Mouse (Mus musculus) thymus, postnatal 4 days (tissue): Measurements from ENCODE around the gene Trnau1ap.
"Not testable (repeated sequence)": the region's sequence is repeated elsewhere in the genome, so short reads cannot be mapped to it uniquely, and the experiment has no call there.

Source experiments
- DNase-seq: peaks from one replicate; pipeline ENCODE4 v3.0.0; 2021

The Trnau1ap gene

DNA sequence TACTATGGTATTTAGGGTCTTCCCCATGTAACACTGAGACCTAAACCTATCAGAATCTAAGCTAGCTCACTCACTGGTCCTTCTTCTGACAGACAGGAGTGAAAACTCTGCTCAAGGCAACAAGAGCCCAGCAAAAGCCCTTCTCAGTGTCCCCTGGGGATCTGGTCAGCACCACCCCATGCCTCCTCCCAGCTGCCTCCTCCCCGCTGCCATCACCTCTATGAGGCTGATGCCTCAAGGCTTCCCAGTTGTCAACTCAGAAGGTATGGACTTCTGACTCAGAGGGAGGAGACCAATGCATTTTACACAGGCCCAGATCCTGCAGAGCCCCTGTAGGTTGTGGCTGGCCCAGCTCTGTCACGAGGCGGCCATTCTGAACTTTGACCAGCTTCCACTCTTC lies 12.1 kb upstream of the Trnau1ap start:
- no peak for DNase-seq

DNA sequence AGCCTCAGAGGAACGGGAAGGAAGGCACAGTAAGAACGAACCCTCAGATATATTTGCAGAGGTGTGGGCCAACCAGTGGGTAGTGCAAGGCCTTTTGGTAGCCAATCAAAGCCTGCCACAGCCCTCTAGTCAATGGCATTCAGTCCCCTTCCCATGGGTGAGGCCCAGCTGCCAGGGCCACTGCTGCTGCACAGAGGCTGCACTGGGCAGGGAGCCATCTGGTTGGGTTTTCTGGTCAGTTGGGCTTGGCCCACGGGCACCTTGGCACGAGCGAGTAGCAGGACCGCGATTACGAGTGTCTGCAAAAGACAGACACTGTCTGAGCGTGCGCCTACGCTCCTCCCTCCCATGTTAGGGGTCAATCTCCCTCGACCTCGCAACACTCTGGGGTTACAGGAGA lies 9.6 kb upstream of the Trnau1ap start:
- no peak for DNase-seq

GRCm38 (mm10) chr4:132332880-132333279 lies 3.5 kb upstream of the Trnau1ap start:
- no peak for DNase-seq

- DNase-seq: no peak
These were observed 2.6 kb upstream of the Trnau1ap start for GRCm38 (mm10) chr4:132331960-132332359.

- no peak for DNase-seq
These were observed 557 bp upstream of the Trnau1ap start for GRCm38 (mm10) chr4:132329835-132330354.

- DNase-seq: no peak
These were observed 851 bp downstream of the Trnau1ap start for GRCm38 (mm10) chr4:132328391-132328982.

DNA sequence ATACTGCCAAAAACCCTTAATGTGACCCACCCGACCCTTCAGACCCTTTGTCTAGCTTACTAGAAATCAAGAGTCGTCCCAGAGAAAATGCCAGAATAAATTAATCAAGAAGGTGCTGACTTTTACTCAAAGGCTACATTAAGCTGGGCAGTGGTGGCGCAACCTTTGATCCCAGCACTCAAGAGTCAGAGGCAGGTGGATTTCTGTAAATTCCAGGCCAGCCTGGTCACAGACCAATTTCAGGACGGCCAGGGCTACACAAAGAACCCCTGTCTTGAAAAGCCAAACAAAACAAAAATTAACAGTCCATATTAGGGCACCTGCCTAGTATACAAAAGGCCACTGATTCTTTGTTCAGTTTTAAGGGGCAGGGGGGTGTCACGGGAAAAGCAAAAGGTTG lies 2.9 kb downstream of the Trnau1ap start:
- DNase-seq: no peak

DNA sequence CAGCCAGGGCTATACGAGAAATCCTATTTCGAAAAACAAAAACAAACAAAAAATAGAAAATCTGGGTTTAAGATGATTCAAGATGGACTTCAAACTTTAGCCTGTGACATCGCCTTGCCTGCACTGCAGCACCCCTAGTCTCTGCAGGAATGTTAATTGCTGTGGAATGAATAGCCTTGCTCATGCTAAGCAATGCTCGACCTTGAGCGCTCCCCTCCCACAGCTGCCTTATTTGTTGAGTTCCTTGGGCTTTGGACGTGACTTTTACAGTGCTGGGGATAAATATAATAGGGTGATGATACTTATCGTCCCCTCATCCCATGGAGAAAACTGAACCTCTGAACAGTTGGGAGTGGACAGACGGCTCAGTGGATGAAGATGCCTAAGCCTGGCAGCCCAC lies 13.6 kb downstream of the Trnau1ap start:
- no peak for DNase-seq

DNA sequence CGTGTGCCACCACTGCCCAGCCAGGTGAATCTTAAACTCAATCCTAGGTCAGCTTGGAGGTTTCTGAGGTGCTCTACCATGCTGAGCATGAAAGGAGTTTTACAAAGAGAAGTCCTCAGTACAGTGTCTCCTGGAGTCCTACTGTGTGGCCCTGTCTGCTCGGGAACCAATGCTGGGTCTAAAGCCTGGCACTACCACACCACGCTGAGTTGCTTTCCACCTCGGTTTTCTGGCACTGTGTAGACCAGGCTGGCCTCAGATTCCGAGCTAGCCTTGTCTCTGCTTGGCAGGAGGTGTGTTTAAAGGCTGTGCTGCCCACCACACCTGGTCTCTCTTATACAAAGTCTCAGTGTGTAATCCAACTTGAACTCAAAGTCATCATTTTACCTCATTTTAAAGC lies 16.7 kb downstream of the Trnau1ap start:
- DNase-seq: no peak

DNA sequence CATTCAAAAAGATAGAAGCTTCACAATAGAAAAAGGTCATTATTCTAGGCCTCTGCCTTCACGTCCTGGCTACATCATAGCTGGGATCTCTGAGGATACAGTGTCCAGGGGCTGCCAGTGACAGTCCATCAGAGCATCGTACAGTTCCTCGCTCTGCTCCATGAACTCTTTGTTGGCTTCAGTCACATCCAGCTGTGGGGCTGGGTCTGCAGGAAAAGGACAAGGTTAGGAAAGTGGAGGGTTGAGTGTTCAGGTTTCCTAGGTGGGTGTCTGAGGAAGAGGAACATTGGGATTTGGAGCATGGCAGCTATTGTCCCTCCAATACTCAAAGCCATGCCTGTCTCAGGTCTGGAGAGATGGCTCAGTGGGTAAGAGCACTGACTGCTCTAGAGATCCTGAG lies 17.5 kb downstream of the Trnau1ap start:
- DNase-seq: no peak

DNA sequence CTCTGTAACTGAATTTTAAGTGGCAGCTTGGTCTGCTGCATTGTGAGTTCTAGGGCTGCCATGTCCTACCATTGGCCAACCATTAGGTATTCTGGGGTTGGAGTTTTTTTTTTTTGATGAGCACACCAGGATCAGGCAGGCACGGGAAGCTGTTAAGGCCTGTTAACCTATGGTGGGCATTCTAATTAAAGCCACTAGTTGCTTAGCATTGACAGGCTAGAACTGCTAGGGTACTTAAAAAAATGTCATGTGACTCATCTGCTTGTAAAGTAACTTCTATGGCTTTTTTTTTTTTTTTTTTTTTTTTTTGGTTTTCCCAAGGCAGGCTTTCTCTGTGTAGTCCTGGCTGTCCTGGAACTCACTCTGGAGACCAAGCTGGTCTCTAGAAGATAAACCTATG lies 18.1 kb downstream of the Trnau1ap start:
- DNase-seq: no peak

- DNase-seq: peak; percentile 79
These were observed 19.4 kb downstream of the Trnau1ap start for GRCm38 (mm10) chr4:132309849-132310472.

DNA sequence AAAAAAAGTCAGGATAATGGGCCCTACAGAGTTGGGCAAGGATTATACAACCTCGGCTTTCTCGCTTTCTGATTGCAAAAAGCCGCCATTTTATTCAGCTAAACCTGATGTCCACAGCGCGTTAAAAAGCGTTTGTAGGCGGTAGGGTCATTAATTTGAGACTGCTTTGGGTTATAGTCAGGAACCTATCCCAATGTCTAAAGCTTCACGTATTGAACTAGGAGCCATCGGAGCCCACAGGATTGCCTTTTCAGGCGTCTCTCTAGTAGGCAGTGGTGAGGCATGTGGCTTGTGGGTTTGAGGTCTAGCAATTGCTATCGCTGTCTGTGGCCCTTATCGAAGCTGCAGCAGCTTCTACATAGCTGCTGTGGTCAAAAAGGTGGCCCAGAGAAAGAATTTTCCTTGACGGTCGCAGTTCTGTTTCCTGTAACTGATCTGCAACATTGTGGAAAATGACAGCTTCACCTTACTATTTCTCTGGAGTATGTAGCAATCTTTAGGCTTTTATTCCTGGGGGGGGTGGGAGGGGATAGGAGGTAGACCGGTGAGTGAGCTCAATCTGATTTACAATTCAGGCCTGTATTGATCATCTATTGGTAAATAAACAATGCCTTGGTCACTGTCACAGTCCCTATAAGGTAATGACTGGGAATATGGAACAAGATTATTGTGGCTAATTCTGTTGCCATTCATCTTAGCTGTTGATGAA lies 20.0 kb downstream of the Trnau1ap start:
- peak; percentile 33 for DNase-seq

DNA sequence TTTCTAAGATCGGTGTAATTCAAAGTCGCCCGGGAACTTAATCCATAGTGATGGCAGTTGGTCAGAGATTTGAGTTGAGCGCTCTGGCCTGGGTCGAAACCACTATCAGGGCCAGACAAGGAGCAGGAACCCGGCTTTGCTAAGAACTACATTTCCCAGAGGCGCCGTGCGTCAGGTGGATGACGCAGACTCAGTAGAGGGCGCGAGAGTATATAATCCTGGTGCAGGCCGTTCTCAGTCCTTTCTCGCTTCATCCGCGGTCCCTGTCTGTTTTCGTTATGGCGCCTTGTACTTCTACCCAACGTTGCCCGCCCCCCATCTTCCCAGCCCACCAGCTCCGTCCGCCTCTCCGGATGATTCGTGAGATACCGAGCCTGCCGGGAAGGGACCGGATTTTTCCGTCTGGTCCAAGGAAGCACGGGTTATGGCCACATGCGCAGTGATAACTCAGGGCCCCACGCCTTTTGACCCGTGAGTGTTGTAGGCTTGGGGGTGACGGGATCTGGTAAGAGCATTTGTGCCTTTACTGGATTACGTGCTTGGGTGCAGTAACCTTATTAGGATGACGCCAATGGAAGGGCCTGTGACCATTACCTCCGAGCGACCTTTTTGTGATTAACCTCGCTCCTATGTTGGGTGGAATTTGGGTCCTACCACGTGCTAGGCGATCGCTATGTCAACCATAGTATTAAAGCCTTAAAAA lies 20.8 kb downstream of the Trnau1ap start:
- peak; percentile 90 for DNase-seq

DNA sequence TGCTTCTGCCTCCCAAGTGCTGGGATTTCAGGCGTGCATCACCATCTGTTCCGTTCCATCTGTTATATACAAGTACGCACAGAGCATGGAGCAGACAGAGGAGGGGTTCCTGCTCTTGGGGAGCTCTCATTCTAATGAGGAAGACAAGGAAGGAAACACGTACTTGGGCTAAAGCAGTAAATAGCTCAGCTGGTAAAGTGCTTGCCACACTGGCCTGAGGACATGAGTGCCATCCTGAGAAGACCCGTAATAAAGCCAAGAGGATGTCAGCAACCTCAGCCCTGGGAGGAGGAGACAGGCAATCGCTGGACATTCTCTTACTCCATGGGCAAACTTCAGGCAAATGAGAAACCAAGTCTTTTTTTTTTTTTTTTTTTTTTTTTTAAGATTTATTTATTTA lies 23.3 kb downstream of the Trnau1ap start:
- no peak for DNase-seq

GRCm38 (mm10) chr4:132305276-132305675 lies 24.1 kb downstream of the Trnau1ap start:
- no peak for DNase-seq

DNA sequence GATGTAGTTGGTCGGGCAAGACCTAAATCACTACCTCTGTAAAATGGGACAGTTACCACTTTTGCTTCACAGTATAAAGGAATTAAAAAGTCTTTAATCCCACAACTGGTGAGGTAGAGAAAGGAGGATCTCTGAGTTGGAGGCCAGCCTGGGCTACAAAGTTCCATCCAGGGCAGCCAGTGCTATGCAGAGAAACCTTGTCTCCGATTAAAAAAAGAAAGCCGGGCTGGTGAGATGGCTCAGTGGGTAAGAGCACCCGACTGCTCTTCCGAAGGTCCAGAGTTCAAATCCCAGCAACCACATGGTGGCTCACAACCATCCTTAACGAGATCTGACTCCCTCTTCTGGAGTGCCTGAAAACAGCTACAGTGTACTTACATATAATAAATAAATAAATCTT lies 25.9 kb downstream of the Trnau1ap start:
- not testable (repeated sequence) for DNase-seq

- peak; percentile 74 for DNase-seq
These were observed 26.3 kb downstream of the Trnau1ap start, which contains the start of gene Rab42 for GRCm38 (mm10) chr4:132302939-132303479. Rab42 (minus strand) TSS chr4:132303385.

GRCm38 (mm10) chr4:132301965-132302938 lies 27.1 kb downstream of the Trnau1ap start:
- peak; percentile 21 for DNase-seq

DNA sequence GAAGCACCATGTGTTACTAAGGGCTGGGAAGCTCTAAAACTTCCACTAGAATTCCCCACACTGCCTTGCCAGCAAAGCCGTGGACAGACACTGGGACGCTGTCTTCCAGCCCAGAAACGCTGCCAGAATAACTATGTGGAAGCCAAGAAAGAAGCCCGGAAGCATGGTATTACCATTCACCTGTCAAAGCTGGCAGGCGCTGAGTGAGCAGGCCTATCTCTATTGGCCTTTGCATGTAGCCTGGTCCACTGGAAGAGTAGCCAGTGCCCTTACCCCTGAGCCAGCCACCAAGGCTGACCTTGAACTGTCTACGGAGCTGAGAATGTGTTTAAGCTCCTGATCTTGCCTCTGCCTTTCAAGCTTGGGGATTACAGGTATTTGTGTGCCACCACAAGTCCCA lies 27.9 kb downstream of the Trnau1ap start:
- no peak for DNase-seq

GRCm38 (mm10) chr4:132299849-132300248 lies 29.5 kb downstream of the Trnau1ap start:
- DNase-seq: no peak
